Mouse (Mus musculus) monocyte, adult 2 months (primary cell): ENCODE data around the gene Kcnd1.
"Not testable (repeated sequence)": the region's sequence is repeated elsewhere in the genome, so short reads cannot be mapped to it uniquely, and the experiment has no call there.

Source experiments
- DNase-seq, 2 experiments: peaks; one replicate each; pipeline ENCODE4 v3.0.0; 2022; ENCODE audit warnings: low spot score in 2 of 2, low read depth in 1 of 2

Kcnd1 gene

GRCm38 (mm10) chrX:7821865-7822779, at the start of gene Kcnd1:
Kcnd1 (plus strand) TSS chrX:7822289.
- no peak for DNase-seq

- DNase-seq, result no peak
Observed at GRCm38 (mm10) chrX:7772766-7773165, 49.3 kb upstream of the Kcnd1 start.

GRCm38 (mm10) chrX:7775501-7776205, 46.4 kb upstream of the Kcnd1 start:
- no peak for DNase-seq

GRCm38 (mm10) chrX:7776329-7777082, 45.6 kb upstream of the Kcnd1 start:
- no peak for DNase-seq

- no peak for DNase-seq
Observed at GRCm38 (mm10) chrX:7778450-7779244, 43.4 kb upstream of the Kcnd1 start.

GRCm38 (mm10) chrX:7779294-7779693, 42.8 kb upstream of the Kcnd1 start:
- DNase-seq, result no peak

- DNase-seq, result no peak
Observed at GRCm38 (mm10) chrX:7782603-7783092, 39.4 kb upstream of the Kcnd1 start.

GRCm38 (mm10) chrX:7789542-7790136, 32.5 kb upstream of the Kcnd1 start, which contains the start of gene Gripap1:
Gripap1 (plus strand) TSS chrX:7789765.
- peak; percentile 14 to 50 for DNase-seq

GRCm38 (mm10) chrX:7790309-7790708, 31.8 kb upstream of the Kcnd1 start:
- no peak for DNase-seq

GRCm38 (mm10) chrX:7793361-7793760, 28.7 kb upstream of the Kcnd1 start:
- DNase-seq, result no peak

GRCm38 (mm10) chrX:7795016-7795415, 27.1 kb upstream of the Kcnd1 start:
- no peak for DNase-seq

GRCm38 (mm10) chrX:7797327-7797726, 24.8 kb upstream of the Kcnd1 start:
- DNase-seq, result no peak

GRCm38 (mm10) chrX:7802157-7802556, 19.9 kb upstream of the Kcnd1 start:
- not testable (repeated sequence) for DNase-seq

- DNase-seq, result not testable (repeated sequence)
Observed at GRCm38 (mm10) chrX:7815016-7815415, 7.1 kb upstream of the Kcnd1 start.

- DNase-seq, result no peak
Observed at GRCm38 (mm10) chrX:7837146-7837545, 15.1 kb downstream of the Kcnd1 start.

GRCm38 (mm10) chrX:7840842-7841162, 18.7 kb downstream of the Kcnd1 start:
- no peak for DNase-seq

- DNase-seq, result peak; percentile 90 to 92
Observed at GRCm38 (mm10) chrX:7841163-7842162, 19.4 kb downstream of the Kcnd1 start, which contains the start of gene Otud5. Otud5 (plus strand) TSS chrX:7841364.

- no peak for DNase-seq
Observed at GRCm38 (mm10) chrX:7842318-7842717, 20.2 kb downstream of the Kcnd1 start.

- DNase-seq, result no peak
Observed at GRCm38 (mm10) chrX:7847845-7848244, 25.8 kb downstream of the Kcnd1 start.
